Mouse (Mus musculus) T-cell, adult 2 months (primary cell): Measurements from ENCODE around the gene Krtap2-4.
"Not testable (repeated sequence)": the region's sequence is repeated elsewhere in the genome, so short reads cannot be mapped to it uniquely, and the experiment has no call there.

ENCODE experiments used
- DNase-seq: peaks from one replicate; pipeline ENCODE4 v3.0.0; 2022; ENCODE audit warnings: low spot score

Gene Krtap2-4

DNA sequence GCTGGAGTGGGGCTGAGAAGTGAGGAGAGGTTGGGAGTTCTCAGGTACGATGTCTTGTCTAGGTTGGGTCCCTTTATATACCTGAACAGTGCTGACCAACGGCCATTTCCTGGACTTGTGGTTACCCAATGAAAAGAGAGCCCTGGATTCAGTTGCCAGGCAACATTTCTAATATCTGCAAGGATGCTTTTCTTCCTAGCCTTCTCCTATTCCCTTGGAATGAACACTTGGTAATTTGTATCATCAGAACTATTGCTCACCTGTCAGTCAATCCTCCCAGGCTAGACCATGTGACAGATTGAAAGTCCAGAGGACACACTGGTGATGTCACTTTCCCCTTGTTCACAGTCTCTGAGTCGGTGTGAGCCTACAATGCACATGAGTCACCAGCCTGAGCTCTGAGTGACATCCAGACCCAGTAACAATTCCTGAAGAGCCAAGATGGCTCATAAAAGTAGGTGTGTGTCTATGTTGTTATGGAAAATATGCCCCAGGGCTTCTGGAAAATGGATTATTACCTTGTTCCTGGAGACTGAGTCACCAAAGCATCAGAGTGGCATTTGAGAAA is at the start of gene Krtap2-4:
Gene Krtap2-4, minus strand, starts transcription at position 51 of the 568 bp plus-strand sequence.
- no peak for DNase-seq

DNA sequence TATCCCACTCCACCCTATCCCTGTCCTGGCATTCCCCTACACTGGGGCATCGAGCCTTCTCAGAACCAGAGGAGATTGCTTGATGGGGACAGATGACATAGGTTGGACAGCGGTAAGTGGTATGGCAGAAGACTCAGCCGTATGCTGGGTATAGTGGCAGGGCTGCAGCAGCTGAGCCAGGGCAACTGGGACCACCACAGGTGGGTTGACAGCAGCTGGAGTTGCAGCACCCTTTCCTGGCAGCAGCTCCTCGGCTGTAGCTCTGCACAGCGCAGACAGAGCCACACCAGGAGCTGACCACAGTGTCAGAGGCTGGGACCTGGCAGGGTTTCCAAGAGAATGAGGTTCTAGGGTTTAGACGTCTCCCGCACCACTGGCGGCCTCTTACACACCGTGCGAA is 48.2 kb upstream of the Krtap2-4 start:
- DNase-seq, result no peak

- no peak for DNase-seq
These were observed 44.6 kb upstream of the Krtap2-4 start for GRCm38 (mm10) chr11:99659256-99659655.

GRCm38 (mm10) chr11:99658467-99659010 is 43.9 kb upstream of the Krtap2-4 start, which contains the start of gene Gm11563:
Gm11563 (minus strand) TSS chr11:99658960.
- DNase-seq, result not testable (repeated sequence)

DNA sequence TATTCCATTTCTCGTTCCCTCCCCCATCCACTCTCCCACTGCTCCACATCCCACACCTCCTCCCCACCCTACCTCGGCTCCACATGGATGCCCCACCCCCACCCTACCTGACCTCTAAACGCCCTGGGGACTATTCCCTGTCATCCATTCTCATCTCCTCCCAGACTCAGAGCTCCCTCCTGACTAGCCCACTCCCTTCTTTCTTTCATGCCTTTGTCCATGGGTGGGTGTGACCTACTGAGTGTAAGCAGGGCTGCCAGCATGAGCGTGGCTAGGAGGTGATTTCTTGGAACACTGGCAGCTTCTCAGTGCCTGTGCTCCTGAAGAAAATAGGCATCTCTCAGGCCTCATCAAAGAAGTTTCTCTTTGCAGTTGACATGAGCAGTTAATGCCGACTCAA is 42.4 kb upstream of the Krtap2-4 start:
- DNase-seq, result no peak

DNA sequence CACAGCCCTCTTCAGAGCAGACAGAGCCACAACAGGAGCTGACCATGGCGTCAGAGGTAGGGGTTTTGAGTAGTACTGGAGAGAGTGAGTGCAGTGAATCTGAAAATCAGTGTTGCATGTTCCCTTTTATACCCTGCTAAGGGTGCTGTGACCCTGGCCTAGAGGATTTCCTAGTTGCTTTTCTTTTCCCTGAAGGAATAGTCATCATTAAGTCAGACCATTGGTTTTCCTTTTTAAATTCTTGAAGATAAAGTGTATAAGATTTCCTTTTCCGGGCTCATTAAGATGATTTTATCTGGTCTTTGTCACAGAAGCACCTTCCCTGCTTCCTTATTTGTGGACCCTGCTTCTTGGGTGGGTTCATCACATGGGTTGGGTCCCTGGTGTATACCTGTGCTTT is 35.5 kb upstream of the Krtap2-4 start, which contains the start of gene Gm11555:
Gene Gm11555, minus strand, starts transcription at position 101 of the 400 bp plus-strand sequence.
- DNase-seq, result no peak

DNA sequence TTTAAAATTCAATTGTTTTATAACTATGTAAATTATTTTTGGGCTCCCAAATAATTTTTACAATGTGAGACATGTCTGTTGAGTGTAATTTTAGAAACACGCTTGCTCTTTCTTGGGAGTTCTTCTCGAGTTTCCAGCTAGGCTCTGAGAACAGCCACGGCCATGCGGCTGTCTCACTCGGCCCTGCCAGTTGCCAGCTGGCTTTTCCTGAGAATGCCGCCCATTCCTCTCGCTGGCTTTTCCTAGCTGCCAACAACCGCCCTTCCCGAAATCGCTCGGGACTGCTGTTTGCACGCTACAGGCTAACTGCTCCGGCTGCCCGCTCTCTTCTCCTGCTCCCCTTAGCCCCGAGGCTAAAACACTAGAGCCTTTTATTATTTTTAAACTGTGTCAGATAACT is 31.8 kb upstream of the Krtap2-4 start:
- DNase-seq, result no peak

- DNase-seq, result no peak
These were observed 29.7 kb upstream of the Krtap2-4 start for GRCm38 (mm10) chr11:99644351-99644750.

GRCm38 (mm10) chr11:99643635-99644139 is 29.0 kb upstream of the Krtap2-4 start, which contains the start of gene Krtap4-7:
Krtap4-7 (minus strand) TSS chr11:99644089.
- not testable (repeated sequence) for DNase-seq

- no peak for DNase-seq
These were observed 26.3 kb upstream of the Krtap2-4 start for GRCm38 (mm10) chr11:99640926-99641325.

DNA sequence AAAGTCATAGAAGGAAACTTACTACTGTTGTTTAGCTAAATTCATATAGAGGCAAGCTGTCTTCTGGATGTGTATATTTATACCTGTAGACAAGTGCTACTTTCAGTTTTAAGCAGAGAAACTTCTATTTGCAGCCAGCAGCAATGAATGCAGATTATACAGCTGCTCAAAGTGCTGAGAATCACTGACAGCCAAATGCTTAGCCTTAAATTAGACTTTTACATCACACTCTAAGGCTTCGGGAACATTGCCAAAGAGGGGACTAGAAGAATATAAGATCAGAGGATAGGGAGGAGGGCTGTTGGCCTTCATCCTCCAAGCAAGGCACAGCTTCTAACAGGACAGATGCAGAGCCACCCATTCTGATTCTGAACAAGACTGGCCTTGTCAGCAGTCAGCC is 22.4 kb upstream of the Krtap2-4 start:
- no peak for DNase-seq

GRCm38 (mm10) chr11:99634653-99635134 is 20.0 kb upstream of the Krtap2-4 start, which contains the start of gene Krtap4-2:
Krtap4-2 (minus strand) TSS chr11:99635084.
- DNase-seq, result no peak

DNA sequence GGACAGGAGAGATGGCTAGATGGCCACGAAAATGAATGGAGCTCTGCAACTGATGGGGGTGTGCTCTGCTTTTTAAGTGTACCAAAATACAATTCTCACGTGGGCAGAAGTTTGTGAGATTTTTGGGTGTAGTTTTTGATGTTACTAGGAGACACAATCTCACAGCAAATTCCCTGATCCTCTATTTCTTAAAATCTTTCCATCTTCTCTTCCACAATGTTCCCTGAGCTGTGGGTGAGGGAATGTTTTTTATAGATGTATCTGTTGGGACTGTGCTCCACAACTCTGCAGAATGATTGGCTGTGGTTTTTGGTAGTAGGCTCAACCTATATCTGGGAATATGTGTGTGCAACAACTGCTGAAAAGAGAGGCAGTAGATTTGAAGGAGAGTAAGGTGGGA is 18.6 kb upstream of the Krtap2-4 start:
- no peak for DNase-seq

GRCm38 (mm10) chr11:99630890-99631289 is 16.2 kb upstream of the Krtap2-4 start:
- no peak for DNase-seq

DNA sequence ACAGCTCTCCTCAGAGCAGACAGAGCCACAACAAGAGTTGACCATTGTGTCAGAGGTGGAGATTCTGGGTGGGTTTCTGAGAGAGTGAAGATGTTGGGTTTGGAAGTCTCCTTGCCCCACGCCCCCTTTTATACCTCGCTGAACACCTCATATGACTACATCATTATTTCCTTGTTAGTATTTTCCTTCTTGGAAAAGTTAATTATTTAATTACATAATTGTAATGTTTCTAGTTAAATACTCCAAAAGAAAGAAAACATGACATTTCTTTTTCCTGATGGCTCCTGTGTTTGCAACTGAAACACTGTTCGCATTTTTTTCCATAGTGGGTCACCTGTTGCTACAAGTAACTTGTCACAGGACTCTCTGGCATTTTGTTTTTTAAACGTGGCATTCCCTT is 13.5 kb upstream of the Krtap2-4 start, which contains the start of gene Krtap4-1:
Gene Krtap4-1, minus strand, starts transcription at position 101 of the 400 bp plus-strand sequence.
- DNase-seq, result no peak

DNA sequence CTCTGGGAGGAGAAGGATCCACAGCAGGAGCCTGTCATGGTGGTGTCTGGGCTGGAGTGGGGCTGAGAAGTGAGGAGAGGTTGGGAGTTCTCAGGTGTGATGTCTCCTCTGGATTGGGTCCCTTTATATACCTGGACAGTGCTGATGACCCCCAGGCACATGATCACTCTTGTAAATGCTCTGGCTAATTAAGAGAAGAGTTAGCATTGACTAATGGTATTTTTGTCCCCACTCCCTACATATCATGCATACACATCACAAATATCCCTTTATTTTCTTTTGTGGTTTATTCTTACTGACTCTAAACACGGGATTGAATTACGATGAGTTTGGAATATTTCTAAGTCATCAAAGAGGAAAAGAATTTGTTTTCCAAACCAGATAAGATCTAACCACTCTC is 5.7 kb upstream of the Krtap2-4 start, which contains the start of gene Gm11562:
Gene Gm11562, minus strand, starts transcription at position 101 of the 400 bp plus-strand sequence.
- DNase-seq, result no peak

DNA sequence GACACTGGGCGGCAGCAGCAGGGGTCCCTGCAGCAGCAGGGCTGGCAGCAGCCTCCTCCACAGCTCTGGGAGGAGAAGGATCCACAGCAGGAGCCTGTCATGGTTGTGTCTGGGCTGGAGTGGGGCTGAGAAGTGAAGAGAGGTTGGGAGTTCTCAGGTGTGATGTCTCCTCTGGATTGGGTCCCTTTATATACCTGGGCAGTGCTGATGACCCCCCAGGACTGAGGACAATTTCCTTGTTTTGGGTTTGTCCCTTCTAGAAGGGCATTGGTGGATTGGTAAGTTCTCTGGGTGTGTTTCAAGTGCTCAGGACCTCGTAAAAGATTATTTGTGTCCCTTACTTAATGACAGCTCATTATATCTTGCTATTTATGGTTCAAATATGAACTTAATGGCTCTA is 4.6 kb downstream of the Krtap2-4 start, which contains the start of gene Gm11937:
Gene Gm11937, minus strand, starts transcription at position 101 of the 400 bp plus-strand sequence.
- not testable (repeated sequence) for DNase-seq

DNA sequence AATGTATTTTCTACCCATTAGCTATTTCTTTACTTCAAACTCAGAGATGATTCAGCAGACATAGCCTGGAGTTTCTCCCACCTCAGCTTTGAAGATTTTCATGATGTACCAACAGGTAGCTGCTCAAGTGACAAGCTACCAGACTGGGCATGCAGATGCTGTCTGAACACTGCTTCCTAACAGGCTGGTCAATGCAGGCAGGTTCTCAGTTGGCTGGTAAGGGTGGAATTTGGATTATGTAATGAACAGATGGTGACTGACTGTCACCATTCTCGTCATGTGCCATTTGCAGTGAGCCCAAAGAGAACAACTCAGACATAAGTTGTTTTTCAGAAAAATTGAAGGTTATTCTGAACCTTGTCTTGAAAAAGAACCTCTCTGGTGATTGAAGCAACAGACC is 5.5 kb downstream of the Krtap2-4 start:
- DNase-seq, result no peak

- DNase-seq, result not testable (repeated sequence)
These were observed 11.4 kb downstream of the Krtap2-4 start, which contains the start of gene Gm11938 for GRCm38 (mm10) chr11:99603208-99603607. Gm11938 (minus strand) TSS chr11:99603308.

DNA sequence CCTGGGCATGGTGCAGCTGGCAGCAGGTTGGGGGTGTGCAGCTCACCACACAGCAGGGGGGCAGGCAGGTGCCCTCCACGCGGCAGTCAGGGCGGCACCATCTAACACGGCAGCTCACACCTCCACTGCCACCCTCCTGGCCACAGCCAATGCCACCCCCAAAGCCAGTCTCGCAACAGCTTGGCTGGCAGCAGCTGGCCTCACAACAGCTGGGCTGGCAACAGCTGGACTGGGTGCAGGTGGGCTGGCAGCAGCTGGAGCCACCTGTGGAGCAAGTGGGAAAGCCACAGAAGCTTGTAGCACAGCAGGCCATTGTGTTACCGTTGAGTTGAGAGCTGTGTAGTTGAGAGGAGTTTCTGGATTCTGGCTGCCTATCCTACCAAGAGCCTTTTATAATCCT is 16.9 kb downstream of the Krtap2-4 start, which contains the start of gene Krtap9-3:
Gene Krtap9-3, minus strand, starts transcription at position 364 of the 400 bp plus-strand sequence.
- not testable (repeated sequence) for DNase-seq

DNA sequence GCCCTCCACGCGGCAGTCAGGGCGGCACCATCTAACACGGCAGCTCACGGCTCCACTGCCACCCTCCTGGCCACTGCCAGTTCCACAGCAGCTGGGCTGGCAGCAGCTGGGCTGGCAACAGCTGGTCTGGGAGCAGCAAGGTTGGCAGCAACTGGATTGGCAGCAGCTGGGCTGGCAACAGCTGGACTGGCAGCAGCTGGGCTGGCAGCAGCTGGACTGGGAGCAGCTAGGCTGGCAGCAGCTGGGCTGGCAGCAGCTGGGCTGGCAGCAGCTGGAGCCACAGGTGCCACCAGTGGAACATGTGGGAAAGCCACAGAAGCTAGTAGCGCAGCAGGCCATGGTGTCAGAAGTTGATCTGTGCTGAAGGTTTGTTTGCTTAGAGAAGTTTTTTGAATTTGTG is 23.7 kb downstream of the Krtap2-4 start, which contains the start of gene Krtap1-3:
Gene Krtap1-3, minus strand, starts transcription at position 359 of the 400 bp plus-strand sequence.
- DNase-seq, result no peak

- DNase-seq, result no peak
These were observed 29.6 kb downstream of the Krtap2-4 start for GRCm38 (mm10) chr11:99585096-99585495.

- DNase-seq, result no peak
These were observed 31.4 kb downstream of the Krtap2-4 start, which contains the start of gene Krtap1-4 for GRCm38 (mm10) chr11:99583245-99583704. Krtap1-4 (minus strand) TSS chr11:99583654.
